ENCODE assay signal across 22 mouse cellular contexts in genomic region chr2:144613956-144614355, GRCm38 (mm10). TPM values are rescaled to one million over a fixed set of nuclear protein-coding genes. Genes with fewer than 3 reads are reported as not detected.
DNase-seq lines count a peak whose midpoint lies in the region; ATAC-seq and TF ChIP-seq lines count a peak whose summit lies in the region.
"Had no signal": no experiment of that assay in that cellular context is flagged by ENCODE, and none has a peak within 500 bp of the region (broad histone marks: within the 10 kb centered on the region; RNA-seq: fewer than 3 reads in every experiment).

No protein-coding gene starts in this region.

- no peaks in the 10 kb centered on the region for H3K36me3 ChIP-seq in limb, embryonic 11.5 days (ENCODE audit: control insufficient read depth, insufficient read depth, low read length)
- no peaks in the 10 kb centered on the region for H3K36me3 ChIP-seq in limb, embryonic 10.5 days
- no peaks in the 10 kb centered on the region for H3K36me3 ChIP-seq in liver, postnatal 0 days (replicated peaks; ENCODE audit: insufficient read depth, low read length)
- H3K36me3 ChIP-seq in liver, embryonic 11.5 days (ENCODE audit: control insufficient read depth, insufficient read depth, low read length): no peaks in the 10 kb centered on the region
- H3K36me3 ChIP-seq in midbrain, embryonic 11.5 days (ENCODE audit: control insufficient read depth, insufficient read depth, low read length): no peaks in the 10 kb centered on the region
- no peaks in the 10 kb centered on the region for H3K36me3 ChIP-seq in midbrain, embryonic 14.5 days (ENCODE audit: control insufficient read depth, insufficient read depth, low read length)

- ATAC-seq in limb, embryonic 11.5 days (ENCODE audit: insufficient number of reproducible peaks, low FRiP score, low TSS enrichment, low read depth): no peak
- no peak for ATAC-seq in liver, postnatal 0 days
- ATAC-seq in liver, embryonic 11.5 days (replicated peaks; ENCODE audit: low FRiP score): no peak
- ATAC-seq in midbrain, embryonic 11.5 days (ENCODE audit: low FRiP score): no peak
- no peak for ATAC-seq in midbrain, embryonic 14.5 days (ENCODE audit: low FRiP score, low TSS enrichment)
- ATAC-seq: activated CD4-positive, CD25-positive, alpha-beta regulatory T cell, adult 4 months; CD4-positive, CD25-positive, alpha-beta regulatory T cell, adult 4 months; Patski had no signal

- no peak overlapping the region for H3K9ac ChIP-seq in limb, embryonic 11.5 days (ENCODE audit: low read length)
- no peak overlapping the region for H3K9ac ChIP-seq in liver, postnatal 0 days (replicated peaks)
- no peak overlapping the region for H3K9ac ChIP-seq in liver, embryonic 11.5 days (ENCODE audit: low read depth, low read length)
- no peak overlapping the region for H3K9ac ChIP-seq in midbrain, embryonic 11.5 days (ENCODE audit: low read length)
- H3K9ac ChIP-seq in midbrain, embryonic 14.5 days (replicated peaks; ENCODE audit: low read length): no peak overlapping the region

- H3K4me3 ChIP-seq in limb, embryonic 11.5 days (ENCODE audit: low read depth, low read length): no peak overlapping the region
- H3K4me3 ChIP-seq in limb, embryonic 10.5 days: no peak overlapping the region
- no peak overlapping the region for H3K4me3 ChIP-seq in liver, postnatal 0 days (ENCODE audit: low read depth, low read length)
- no peak overlapping the region for H3K4me3 ChIP-seq in liver, embryonic 11.5 days (ENCODE audit: low read depth, low read length)
- no peak overlapping the region for H3K4me3 ChIP-seq in midbrain, embryonic 11.5 days (ENCODE audit: low read depth, low read length)
- H3K4me3 ChIP-seq in midbrain, embryonic 14.5 days (replicated peaks; ENCODE audit: low read depth, low read length): no peak overlapping the region

- WGBS in limb, embryonic 11.5 days: 93% methylated on average over 6 of the region's 6 CpGs
- WGBS in limb, embryonic 10.5 days: 97% methylated on average over 6 of the region's 6 CpGs
- 86% methylated on average over 6 of the region's 6 CpGs for WGBS in liver, postnatal 0 days (ENCODE audit: insufficient replicate concordance)
- WGBS in liver, embryonic 11.5 days: 91% methylated on average over 6 of the region's 6 CpGs
- WGBS in midbrain, embryonic 11.5 days: 92% methylated on average over 6 of the region's 6 CpGs
- 95% methylated on average over 6 of the region's 6 CpGs for WGBS in midbrain, embryonic 14.5 days

- peak; percentile 60 for DNase-seq in heart, adult 11 months
- no peak for DNase-seq in heart, postnatal 4 days
- DNase-seq in limb, embryonic 11.5 days (ENCODE audit: low spot score): peak; percentile 12
- DNase-seq in limb, embryonic 10.5 days (ENCODE audit: low spot score): no peak
- peak; percentile 3 for DNase-seq in liver, postnatal 0 days
- DNase-seq in liver, embryonic 11.5 days (ENCODE audit: low spot score): no peak
- DNase-seq in midbrain, embryonic 11.5 days (ENCODE audit: low spot score, missing footprints): peak; percentile 54
- no peak for DNase-seq in midbrain, embryonic 14.5 days
- DNase-seq: adrenal gland, adult 2 months; adrenal gland, adult 8-10 months; adrenal gland, postnatal 10 days; adrenal gland, postnatal 14 days; adrenal gland, postnatal 25 days; adrenal gland, postnatal 36 days; B cell, adult 2 months; cerebellum, adult 11 months; cerebellum, adult 11-12 months had no signal

- no peak for TF ChIP-seq EP300 in liver, postnatal 0 days (IDR thresholded peaks at IDR 0.05; ENCODE audit: low read depth)

- no peak for TF ChIP-seq CTCF in liver, postnatal 0 days (IDR thresholded peaks at IDR 0.05; ENCODE audit: low read depth)

- H3K27me3 ChIP-seq in limb, embryonic 11.5 days (ENCODE audit: control insufficient read depth, insufficient read depth, low read length): no peaks in the 10 kb centered on the region
- H3K27me3 ChIP-seq in limb, embryonic 10.5 days (ENCODE audit: low read depth, poor library complexity, severe bottlenecking): no peaks in the 10 kb centered on the region
- H3K27me3 ChIP-seq in liver, postnatal 0 days (ENCODE audit: insufficient read depth, low read length): no peaks in the 10 kb centered on the region
- no peaks in the 10 kb centered on the region for H3K27me3 ChIP-seq in liver, embryonic 11.5 days (replicated peaks; ENCODE audit: control insufficient read depth, insufficient read depth, low read length)
- H3K27me3 ChIP-seq in midbrain, embryonic 11.5 days (ENCODE audit: control insufficient read depth, insufficient read depth, low read length): no peaks in the 10 kb centered on the region
- no peaks in the 10 kb centered on the region for H3K27me3 ChIP-seq in midbrain, embryonic 14.5 days (ENCODE audit: control insufficient read depth, insufficient read depth, low read length)
- H3K27me3 ChIP-seq: CH12.LX, Patski had no signal

- no peaks in the 10 kb centered on the region for H3K9me3 ChIP-seq in limb, embryonic 11.5 days (ENCODE audit: control insufficient read depth, low read length)
- H3K9me3 ChIP-seq in limb, embryonic 10.5 days (replicated peaks): no peaks in the 10 kb centered on the region
- no peaks in the 10 kb centered on the region for H3K9me3 ChIP-seq in liver, postnatal 0 days (ENCODE audit: low read length)
- no peaks in the 10 kb centered on the region for H3K9me3 ChIP-seq in liver, embryonic 11.5 days (ENCODE audit: control insufficient read depth, low read length)
- no peaks in the 10 kb centered on the region for H3K9me3 ChIP-seq in midbrain, embryonic 11.5 days (ENCODE audit: control insufficient read depth, low read length)
- peaks cover 9% of the 10 kb centered on the region; the same call in 1 of the 2 replicates for H3K9me3 ChIP-seq in midbrain, embryonic 14.5 days (ENCODE audit: control insufficient read depth, low read length)
- H3K9me3 ChIP-seq: G1E had no signal

- H3K27ac ChIP-seq in limb, embryonic 11.5 days (replicated peaks; ENCODE audit: low read depth, low read length): no peak overlapping the region
- H3K27ac ChIP-seq in limb, embryonic 10.5 days: no peak overlapping the region
- no peak overlapping the region for H3K27ac ChIP-seq in liver, postnatal 0 days (ENCODE audit: low read depth)
- H3K27ac ChIP-seq in liver, embryonic 11.5 days (ENCODE audit: low read depth, low read length): no peak overlapping the region
- no peak overlapping the region for H3K27ac ChIP-seq in midbrain, embryonic 11.5 days (ENCODE audit: low read depth, low read length)
- no peak overlapping the region for H3K27ac ChIP-seq in midbrain, embryonic 14.5 days (replicated peaks; ENCODE audit: low read depth, low read length)

- no peak overlapping the region for H3K4me2 ChIP-seq in limb, embryonic 11.5 days (ENCODE audit: low read depth, severe bottlenecking)
- H3K4me2 ChIP-seq in liver, postnatal 0 days (ENCODE audit: low read depth, low read length): no peak overlapping the region
- H3K4me2 ChIP-seq in liver, embryonic 11.5 days: no peak overlapping the region
- H3K4me2 ChIP-seq in midbrain, embryonic 11.5 days: no peak overlapping the region
- no peak overlapping the region for H3K4me2 ChIP-seq in midbrain, embryonic 14.5 days (ENCODE audit: low read length)

- no peaks in the 10 kb centered on the region for H3K4me1 ChIP-seq in limb, embryonic 11.5 days (ENCODE audit: control insufficient read depth, insufficient read depth, low read length)
- H3K4me1 ChIP-seq in limb, embryonic 10.5 days: no peaks in the 10 kb centered on the region
- no peaks in the 10 kb centered on the region for H3K4me1 ChIP-seq in liver, postnatal 0 days (ENCODE audit: insufficient read depth)
- H3K4me1 ChIP-seq in liver, embryonic 11.5 days (replicated peaks; ENCODE audit: control insufficient read depth, insufficient read depth, low read length): peaks cover 5% of the 10 kb centered on the region
- no peaks in the 10 kb centered on the region for H3K4me1 ChIP-seq in midbrain, embryonic 11.5 days (ENCODE audit: control insufficient read depth, insufficient read depth, low read length)
- no peaks in the 10 kb centered on the region for H3K4me1 ChIP-seq in midbrain, embryonic 14.5 days (ENCODE audit: control insufficient read depth, insufficient read depth, low read length)

RNA-seq across cellular contexts. Expression of gene Dtd1, which starts 14.3 kb away (rescaled TPM):
- total RNA-seq in heart, postnatal 4 days (2021): 10 to 100 TPM; 12.4 to 13.3 TPM
- polyA plus RNA-seq in limb, embryonic 11.5 days (2014; fragmentation: Nextera tagmentation; extraction: Ambion mirVana): 32.3 and 40.7 TPM in 2 replicates
- polyA plus RNA-seq in limb, embryonic 10.5 days (2016; fragmentation: Nextera tagmentation; extraction: Ambion mirVana): 34.7 and 35.4 TPM in 2 replicates
- 16.5 and 17.1 TPM in 2 replicates for polyA plus RNA-seq in liver, postnatal 0 days (2015; fragmentation: Nextera tagmentation; extraction: Ambion mirVana)
- polyA plus RNA-seq in liver, embryonic 11.5 days (2014; fragmentation: Nextera tagmentation; extraction: Ambion mirVana): 65.2 and 65.9 TPM in 2 replicates
- 36.4 and 40.1 TPM in 2 replicates for polyA plus RNA-seq in midbrain, embryonic 11.5 days (2014; fragmentation: Nextera tagmentation; extraction: Ambion mirVana)
- polyA plus RNA-seq in midbrain, embryonic 14.5 days (2014; fragmentation: Nextera tagmentation; extraction: Ambion mirVana): 118 and 146 TPM in 2 replicates

RNA-seq across cellular contexts. Expression of gene Smim26, which starts 20.1 kb away (rescaled TPM):
- 10 to 100 TPM; 52.3 to 53.8 TPM for total RNA-seq in heart, postnatal 4 days (2021)
- polyA plus RNA-seq in limb, embryonic 11.5 days (2014; fragmentation: Nextera tagmentation; extraction: Ambion mirVana): 35.6 and 39.7 TPM in 2 replicates
- 24.0 and 30.7 TPM in 2 replicates for polyA plus RNA-seq in limb, embryonic 10.5 days (2016; fragmentation: Nextera tagmentation; extraction: Ambion mirVana)
- polyA plus RNA-seq in liver, postnatal 0 days (2015; fragmentation: Nextera tagmentation; extraction: Ambion mirVana): 35.6 and 39.6 TPM in 2 replicates
- 43.6 and 47.2 TPM in 2 replicates for polyA plus RNA-seq in liver, embryonic 11.5 days (2014; fragmentation: Nextera tagmentation; extraction: Ambion mirVana)
- 42.7 and 44.5 TPM in 2 replicates for polyA plus RNA-seq in midbrain, embryonic 11.5 days (2014; fragmentation: Nextera tagmentation; extraction: Ambion mirVana)
- 55.4 and 70.5 TPM in 2 replicates for polyA plus RNA-seq in midbrain, embryonic 14.5 days (2014; fragmentation: Nextera tagmentation; extraction: Ambion mirVana)

RNA-seq across cellular contexts. Expression of gene Sec23b, which starts 57.9 kb away (rescaled TPM):
- total RNA-seq in heart, postnatal 4 days (2021): 10 to 100 TPM; 37.6 to 37.7 TPM
- polyA plus RNA-seq in limb, embryonic 11.5 days (2014; fragmentation: Nextera tagmentation; extraction: Ambion mirVana): 103 and 104 TPM in 2 replicates
- 105 and 112 TPM in 2 replicates for polyA plus RNA-seq in limb, embryonic 10.5 days (2016; fragmentation: Nextera tagmentation; extraction: Ambion mirVana)
- polyA plus RNA-seq in liver, postnatal 0 days (2015; fragmentation: Nextera tagmentation; extraction: Ambion mirVana): 29.4 and 30.9 TPM in 2 replicates
- polyA plus RNA-seq in liver, embryonic 11.5 days (2014; fragmentation: Nextera tagmentation; extraction: Ambion mirVana): 95.7 and 99.3 TPM in 2 replicates
- polyA plus RNA-seq in midbrain, embryonic 11.5 days (2014; fragmentation: Nextera tagmentation; extraction: Ambion mirVana): 123 and 124 TPM in 2 replicates
- polyA plus RNA-seq in midbrain, embryonic 14.5 days (2014; fragmentation: Nextera tagmentation; extraction: Ambion mirVana): 47.2 and 69.8 TPM in 2 replicates

Comparison
In these comparisons a context has a peak if more than half of its experiments do, and no peak if none do; other contexts are left out.
1. DNase-seq: peak in heart, adult 11 months (single experiment), limb, embryonic 11.5 days (single experiment), liver, postnatal 0 days (single experiment) and midbrain, embryonic 11.5 days (single experiment); none in heart, postnatal 4 days (single experiment), limb, embryonic 10.5 days (single experiment), liver, embryonic 11.5 days (single experiment) and midbrain, embryonic 14.5 days (single experiment).